Mouse (Mus musculus) effector memory CD4-positive, alpha-beta T cell, adult 7 months (primary cell): ENCODE data around the gene Mgat5b. TPM values are rescaled to one million over a fixed set of nuclear protein-coding genes. Genes with fewer than 3 reads are reported as not detected.

ENCODE experiments used
- polyA plus RNA-seq: library from polyadenylated mRNA; unstranded; fragments of 100-300 nt; shearing (Covaris generic); gene quantifications from one replicate; pipeline ENCODE4 v1.2.1, GENCODE M21; 2017

The Mgat5b gene
- polyA plus RNA-seq: not detected

GRCm38 (mm10) chr11:116918323-116919185 is at the start of gene Mgat5b:
Mgat5b (plus strand) TSS chr11:116918863.

Other genes starting within 250 kb of the Mgat5b start
- 2.9 TPM for gene St6galnac1, start 143.4 kb upstream of the Mgat5b start, polyA plus RNA-seq
- gene Mxra7, start 90.8 kb upstream of the Mgat5b start, polyA plus RNA-seq: not detected
- gene Mettl23, start 75.6 kb upstream of the Mgat5b start, polyA plus RNA-seq: 130 TPM
- 95.3 TPM for gene Jmjd6, start 75.4 kb upstream of the Mgat5b start, polyA plus RNA-seq
- gene Mfsd11, start 66.4 kb upstream of the Mgat5b start, polyA plus RNA-seq: 15.8 TPM
- 350 TPM for gene Srsf2, start 65.8 kb upstream of the Mgat5b start, polyA plus RNA-seq
- gene Sec14l1, start 196.3 kb downstream of the Mgat5b start, polyA plus RNA-seq: 34.0 TPM